Mouse (Mus musculus): Measurements from ENCODE around the gene Gm3604.
"Not testable (repeated sequence)": the region's sequence is repeated elsewhere in the genome, so short reads cannot be mapped to it uniquely, and the experiment has no call there.

Gm3604 gene

DNA sequence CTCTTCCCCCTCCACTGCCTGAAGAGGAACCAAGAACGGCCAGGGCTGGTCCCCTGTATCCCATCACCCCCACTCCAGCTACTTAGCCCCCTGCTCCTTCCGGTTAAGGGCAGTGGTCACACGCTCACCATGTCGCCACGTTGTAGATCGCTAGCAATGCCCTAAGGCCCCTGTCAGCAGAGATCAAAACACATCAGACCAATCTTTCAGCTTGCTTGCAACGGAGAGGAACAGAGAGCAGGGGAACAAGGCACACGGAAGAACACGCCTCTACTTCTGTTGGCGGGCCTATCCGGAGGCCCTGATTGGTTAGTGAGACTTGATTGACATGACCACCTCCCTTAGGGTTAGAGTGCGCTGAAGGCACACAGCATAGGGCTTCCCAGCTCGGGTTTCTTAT, at the start of gene Gm3604:
TSS of gene Gm3604 (minus strand) at position 226 of the 400 bp plus-strand sequence.
- DNase-seq (ENCODE audit: low read depth, low spot score), result peak; percentile 23

- not testable (repeated sequence) for DNase-seq (ENCODE audit: low read depth, low spot score)
These were observed 16.2 kb upstream of the Gm3604 start for GRCm38 (mm10) chr13:62399206-62399605.

- DNase-seq (ENCODE audit: low read depth, low spot score), result not testable (repeated sequence)
These were observed 7.2 kb upstream of the Gm3604 start for GRCm38 (mm10) chr13:62390076-62390620.

GRCm38 (mm10) chr13:62331786-62332185, 51.2 kb downstream of the Gm3604 start:
- no peak for DNase-seq (ENCODE audit: low read depth, low spot score)

- no peak for DNase-seq (ENCODE audit: low read depth, low spot score)
These were observed 51.6 kb downstream of the Gm3604 start for GRCm38 (mm10) chr13:62331381-62331780.

Data from skeletal muscle tissue, adult 2 months (tissue).